Mouse (Mus musculus): ENCODE data around the gene Ivl. TPM values are rescaled to one million over a fixed set of nuclear protein-coding genes. Genes with fewer than 3 reads are reported as not detected.

Gene Ivl
- polyA plus RNA-seq, 1 experiment from 2014 or later, result not detected

DNA sequence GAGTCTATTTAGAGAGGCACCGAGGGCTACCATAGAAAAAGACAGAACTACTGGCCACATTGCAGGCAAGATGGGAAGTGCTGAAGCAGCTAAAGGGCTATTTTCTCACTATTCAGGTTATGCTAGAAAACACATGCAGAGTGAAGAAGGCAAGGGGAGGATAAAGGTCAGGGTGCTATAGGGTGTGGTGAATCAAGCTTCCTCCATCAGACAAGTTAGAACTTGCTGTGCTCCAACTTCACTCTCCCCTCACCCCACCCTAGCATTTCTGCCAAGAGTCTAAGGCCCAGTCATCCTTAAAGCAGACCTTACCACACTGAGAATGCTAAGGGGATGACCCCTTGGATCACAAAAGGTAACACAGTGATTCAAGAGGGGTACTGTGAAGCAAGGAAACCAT is 6.0 kb upstream of the Ivl start:
- H3K9ac ChIP-seq, result no peak overlapping the region
- ATAC-seq (ENCODE audit: insufficient number of reproducible peaks, low FRiP score), result no peak
- no peaks in the 10 kb centered on the region for H3K36me3 ChIP-seq
- H3K27me3 ChIP-seq (replicated peaks), result no peaks in the 10 kb centered on the region
- H3K4me1 ChIP-seq (replicated peaks), result no peaks in the 10 kb centered on the region
- H3K4me2 ChIP-seq, result no peak overlapping the region
- WGBS, result 79% methylated on average over 1 of the region's 1 CpGs
- no peaks in the 10 kb centered on the region for H3K9me3 ChIP-seq (replicated peaks)
- no peak overlapping the region for H3K4me3 ChIP-seq
- H3K27ac ChIP-seq (ENCODE audit: poor library complexity, severe bottlenecking), result no peak overlapping the region

DNA sequence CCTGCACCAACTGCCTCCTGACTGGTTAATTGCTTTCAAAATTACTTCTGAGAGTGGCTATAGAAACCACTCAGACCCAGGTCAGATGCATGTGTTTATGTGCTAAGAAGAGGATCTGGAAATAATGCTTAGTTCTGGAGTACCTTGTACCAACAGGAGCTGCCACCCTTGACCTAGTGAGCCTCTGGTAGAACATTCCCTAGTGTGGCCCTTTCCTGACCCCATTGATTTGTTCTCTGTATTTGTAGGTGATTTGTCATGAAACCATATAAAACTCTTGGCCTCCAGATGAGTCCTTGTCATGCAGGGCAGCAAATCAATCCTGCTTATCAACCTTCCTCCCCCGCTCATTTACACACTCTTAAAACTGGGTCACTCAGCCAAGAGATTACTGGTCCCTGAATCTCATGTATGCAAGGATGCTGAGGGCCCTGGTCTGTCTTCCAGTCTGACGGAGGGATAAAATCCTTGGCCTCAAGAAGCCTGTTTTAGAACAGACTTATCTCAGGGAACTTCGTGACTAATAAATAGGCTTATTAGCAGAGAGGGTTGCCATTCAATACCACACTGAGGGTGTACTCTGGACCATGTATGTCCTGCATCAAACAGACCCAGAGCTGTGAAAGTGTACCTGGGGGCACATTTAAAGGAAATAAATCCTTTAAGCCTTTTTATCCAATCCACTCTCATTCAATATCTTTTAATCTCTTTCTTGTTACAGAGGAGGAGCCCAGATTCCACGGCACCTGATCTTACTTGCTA is 5.3 kb upstream of the Ivl start:
- Histone ChIP-seq H3K4me2 (no peak overlapping the region), H3K9ac (no peak overlapping the region), H3K9me3 (replicated peaks) (no peaks in the 10 kb centered on the region), H3K27me3 (replicated peaks) (no peaks in the 10 kb centered on the region), H3K4me3 (no peak overlapping the region), H3K27ac (ENCODE audit: poor library complexity, severe bottlenecking) (no peak overlapping the region), H3K4me1 (replicated peaks) (no peaks in the 10 kb centered on the region), H3K36me3 (no peaks in the 10 kb centered on the region)
- ATAC-seq (ENCODE audit: insufficient number of reproducible peaks, low FRiP score), result no peak
- 53% methylated on average over 4 of the region's 4 CpGs for WGBS

DNA sequence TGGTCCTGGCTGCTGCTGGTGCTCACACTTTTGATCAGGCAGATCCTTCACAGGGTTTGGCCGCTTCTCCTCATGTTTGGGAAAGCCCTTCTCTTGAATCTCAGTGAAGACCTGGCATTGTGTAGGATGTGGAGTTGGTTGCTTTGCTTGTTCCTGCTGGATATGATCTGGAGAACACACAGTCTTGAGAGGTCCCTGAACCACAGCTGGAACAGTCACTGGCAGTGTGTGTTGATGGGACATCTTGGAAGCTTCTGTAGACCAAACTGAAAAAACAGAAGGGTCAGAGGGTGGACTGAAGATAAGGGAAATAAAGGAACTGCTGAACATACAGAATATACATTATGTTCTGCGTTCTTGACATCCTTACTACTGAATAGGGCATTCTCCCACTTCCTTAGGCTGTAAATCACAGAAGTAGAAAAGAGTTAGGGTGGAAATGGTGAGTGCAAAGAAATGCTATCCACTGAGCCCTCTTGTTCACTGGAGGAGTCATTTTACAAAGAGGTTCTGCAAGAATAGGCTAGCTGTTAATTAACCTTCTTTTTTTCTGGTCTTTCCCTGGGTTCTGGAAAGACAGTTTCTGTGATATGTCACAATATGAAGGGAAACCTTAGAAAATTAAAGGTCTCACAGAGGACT is 900 bp downstream of the Ivl start:
- Histone ChIP-seq H3K36me3 (no peaks in the 10 kb centered on the region), H3K27me3 (replicated peaks) (no peaks in the 10 kb centered on the region), H3K4me1 (replicated peaks) (0 out of 2 replicates have a peak, but pooled peaks cover 4% of the 10 kb centered on the region), H3K9me3 (replicated peaks) (no peaks in the 10 kb centered on the region), H3K4me2 (no peak overlapping the region), H3K4me3 (no peak overlapping the region), H3K27ac (ENCODE audit: poor library complexity, severe bottlenecking) (no peak overlapping the region), H3K9ac (no peak overlapping the region)
- no peak for ATAC-seq (ENCODE audit: insufficient number of reproducible peaks, low FRiP score)
- WGBS, result 52% methylated on average over 2 of the region's 2 CpGs

DNA sequence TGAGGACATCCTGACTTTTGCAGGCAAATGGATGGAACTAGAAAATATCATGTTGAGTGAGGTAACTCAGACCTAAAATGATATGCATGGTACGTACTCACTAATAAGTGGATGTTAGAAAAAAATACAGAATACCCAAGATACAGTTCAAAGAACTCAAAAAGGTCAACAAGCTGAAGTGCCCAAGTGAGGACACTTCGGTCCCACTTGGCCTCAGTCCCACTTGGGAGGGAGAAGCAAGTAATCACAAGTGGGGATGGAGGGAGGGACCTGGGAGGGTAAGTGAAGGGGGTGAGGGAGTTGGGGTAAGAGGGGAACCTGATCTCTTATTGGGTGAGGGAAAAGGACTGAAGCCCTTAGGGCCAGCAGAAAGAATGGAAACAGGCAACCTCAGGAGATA is 4.8 kb downstream of the Ivl start:
- Histone ChIP-seq H3K27me3 (replicated peaks) (no peaks in the 10 kb centered on the region), H3K9me3 (replicated peaks) (no peaks in the 10 kb centered on the region), H3K4me2 (no peak overlapping the region), H3K36me3 (no peaks in the 10 kb centered on the region), H3K4me3 (no peak overlapping the region), H3K27ac (ENCODE audit: poor library complexity, severe bottlenecking) (no peak overlapping the region), H3K4me1 (replicated peaks) (0 out of 2 replicates have a peak, but pooled peaks cover 4% of the 10 kb centered on the region), H3K9ac (no peak overlapping the region)
- WGBS, result 78% methylated on average over 2 of the region's 2 CpGs
- no peak for ATAC-seq (ENCODE audit: insufficient number of reproducible peaks, low FRiP score)

DNA sequence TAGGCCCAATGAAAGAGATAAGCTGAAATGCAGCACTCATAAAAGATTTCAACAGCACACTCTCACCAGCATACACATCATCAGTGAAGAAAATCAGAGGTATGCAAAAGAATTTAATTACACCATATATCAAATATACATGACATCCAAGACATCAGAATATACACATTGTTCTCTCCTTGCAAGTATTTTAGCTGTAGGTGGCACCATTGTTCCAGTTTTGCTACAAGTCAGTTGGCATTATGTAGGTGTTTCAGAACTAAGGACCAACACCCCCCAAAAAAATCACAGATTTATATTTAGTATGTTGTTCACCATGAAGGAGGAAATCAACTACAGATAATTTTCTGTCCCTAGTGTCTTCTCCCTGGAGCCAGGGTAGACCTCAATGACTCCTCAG is 8.1 kb downstream of the Ivl start:
- no peak overlapping the region for H3K9ac ChIP-seq
- H3K4me1 ChIP-seq (replicated peaks), result no peaks in the 10 kb centered on the region
- H3K4me3 ChIP-seq, result no peak overlapping the region
- no peaks in the 10 kb centered on the region for H3K9me3 ChIP-seq (replicated peaks)
- H3K36me3 ChIP-seq, result no peaks in the 10 kb centered on the region
- H3K27me3 ChIP-seq (replicated peaks), result no peaks in the 10 kb centered on the region
- no peak for ATAC-seq (ENCODE audit: insufficient number of reproducible peaks, low FRiP score)
- H3K4me2 ChIP-seq, result no peak overlapping the region
- no peak overlapping the region for H3K27ac ChIP-seq (ENCODE audit: poor library complexity, severe bottlenecking)

DNA sequence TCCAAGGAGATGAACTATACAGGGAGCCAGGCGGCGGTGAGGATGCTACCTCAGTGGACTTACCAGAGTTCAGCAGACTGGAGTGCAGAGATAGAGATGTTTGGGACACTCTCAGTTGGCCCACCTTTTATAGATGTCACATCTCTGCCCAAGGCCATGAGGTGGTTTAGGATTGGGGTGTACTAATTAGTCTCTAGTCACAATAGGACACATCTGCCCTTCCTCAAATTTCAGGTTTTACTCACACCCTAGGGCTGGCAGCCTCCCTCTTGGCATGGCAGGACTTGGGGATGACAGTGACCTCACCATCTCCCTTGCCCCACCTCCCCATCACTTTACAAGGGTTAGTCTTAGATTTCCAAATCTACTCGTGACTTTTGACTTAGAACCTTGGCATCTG is 39.1 kb downstream of the Ivl start, which contains the start of gene 2310046K23Rik:
2310046K23Rik (minus strand) TSS at position 101 of the 400 bp plus-strand sequence.
- WGBS, result 79% methylated on average over 3 of the region's 3 CpGs
- ATAC-seq (ENCODE audit: insufficient number of reproducible peaks, low FRiP score), result no peak
- H3K4me2 ChIP-seq, result no peak within 1 kb of the TSS
- H3K9ac ChIP-seq, result no peak within 1 kb of the TSS
- H3K27ac ChIP-seq (ENCODE audit: poor library complexity, severe bottlenecking), result no peak within 1 kb of the TSS
- no peaks in the 10 kb centered on the region for H3K9me3 ChIP-seq (replicated peaks)
- H3K4me3 ChIP-seq, result no peak within 1 kb of the TSS
- no peaks in the 10 kb centered on the region for H3K4me1 ChIP-seq (replicated peaks)
- H3K36me3 ChIP-seq, result no peaks in the 10 kb centered on the region
- H3K27me3 ChIP-seq (replicated peaks), result no peaks in the 10 kb centered on the region

Other genes with a start within 250 kb of the Ivl start
- not detected in 2 replicates for gene Sprr2d, start 234.6 kb downstream of the Ivl start, polyA plus RNA-seq (2016; fragmentation: Nextera tagmentation; extraction: Ambion mirVana)
- gene Sprr2e, start 221.6 kb downstream of the Ivl start, polyA plus RNA-seq (2016; fragmentation: Nextera tagmentation; extraction: Ambion mirVana), result not detected in 2 replicates
- 0.51 TPM in 1 of 2 replicates, not detected in the other for gene Sprr2f, start 208.5 kb downstream of the Ivl start, polyA plus RNA-seq (2016; fragmentation: Nextera tagmentation; extraction: Ambion mirVana)
- gene Sprr2h, start 188.1 kb downstream of the Ivl start, polyA plus RNA-seq (2016; fragmentation: Nextera tagmentation; extraction: Ambion mirVana), result 0.26 TPM in 1 of 2 replicates, not detected in the other
- gene Sprr2i, start 165.7 kb downstream of the Ivl start, polyA plus RNA-seq (2016; fragmentation: Nextera tagmentation; extraction: Ambion mirVana), result not detected in 2 replicates
- gene Sprr2j-ps, start 155.7 kb downstream of the Ivl start, polyA plus RNA-seq (2016; fragmentation: Nextera tagmentation; extraction: Ambion mirVana), result not detected in 2 replicates
- 6.1 and 9.4 TPM in 2 replicates for gene Gm9774, start 144.3 kb downstream of the Ivl start, polyA plus RNA-seq (2016; fragmentation: Nextera tagmentation; extraction: Ambion mirVana)
- not detected in 2 replicates for gene Sprr2k, start 141.2 kb downstream of the Ivl start, polyA plus RNA-seq (2016; fragmentation: Nextera tagmentation; extraction: Ambion mirVana)
- not detected in 2 replicates for gene Sprr1b, start 134.9 kb downstream of the Ivl start, polyA plus RNA-seq (2016; fragmentation: Nextera tagmentation; extraction: Ambion mirVana)
- not detected in 2 replicates for gene Sprr3, start 115.0 kb downstream of the Ivl start, polyA plus RNA-seq (2016; fragmentation: Nextera tagmentation; extraction: Ambion mirVana)
- gene Sprr1a, start 87.8 kb downstream of the Ivl start, polyA plus RNA-seq (2016; fragmentation: Nextera tagmentation; extraction: Ambion mirVana), result 0.24 and 0.37 TPM in 2 replicates
- gene Sprr4, start 73.2 kb downstream of the Ivl start, polyA plus RNA-seq (2016; fragmentation: Nextera tagmentation; extraction: Ambion mirVana), result not detected in 2 replicates
- not detected in 2 replicates for gene 2310046K23Rik, start 39.2 kb downstream of the Ivl start, polyA plus RNA-seq (2016; fragmentation: Nextera tagmentation; extraction: Ambion mirVana)
- not detected in 2 replicates for gene Smcp, start 15.3 kb upstream of the Ivl start, polyA plus RNA-seq (2016; fragmentation: Nextera tagmentation; extraction: Ambion mirVana)
- gene 2210017I01Rik, start 33.8 kb upstream of the Ivl start, polyA plus RNA-seq (2016; fragmentation: Nextera tagmentation; extraction: Ambion mirVana), result not detected in 2 replicates
- not detected in 2 replicates for gene Lce6a, start 47.9 kb upstream of the Ivl start, polyA plus RNA-seq (2016; fragmentation: Nextera tagmentation; extraction: Ambion mirVana)
- gene Lce1a1, start 74.6 kb upstream of the Ivl start, polyA plus RNA-seq (2016; fragmentation: Nextera tagmentation; extraction: Ambion mirVana), result not detected in 2 replicates
- gene Lce1b, start 83.2 kb upstream of the Ivl start, polyA plus RNA-seq (2016; fragmentation: Nextera tagmentation; extraction: Ambion mirVana), result not detected in 2 replicates
- gene Lce1a2, start 96.6 kb upstream of the Ivl start, polyA plus RNA-seq (2016; fragmentation: Nextera tagmentation; extraction: Ambion mirVana), result not detected in 2 replicates
- not detected in 2 replicates for gene Lce1c, start 105.5 kb upstream of the Ivl start, polyA plus RNA-seq (2016; fragmentation: Nextera tagmentation; extraction: Ambion mirVana)
- not detected in 2 replicates for gene Lce1d, start 113.5 kb upstream of the Ivl start, polyA plus RNA-seq (2016; fragmentation: Nextera tagmentation; extraction: Ambion mirVana)
- gene Lce1e, start 135.3 kb upstream of the Ivl start, polyA plus RNA-seq (2016; fragmentation: Nextera tagmentation; extraction: Ambion mirVana), result not detected in 2 replicates
- gene Lce1f, start 146.6 kb upstream of the Ivl start, polyA plus RNA-seq (2016; fragmentation: Nextera tagmentation; extraction: Ambion mirVana), result not detected in 2 replicates
- not detected in 2 replicates for gene Gm38119, start 165.4 kb upstream of the Ivl start, polyA plus RNA-seq (2016; fragmentation: Nextera tagmentation; extraction: Ambion mirVana)
- not detected in 2 replicates for gene Lce1g, start 178.6 kb upstream of the Ivl start, polyA plus RNA-seq (2016; fragmentation: Nextera tagmentation; extraction: Ambion mirVana)
- gene Lce1h, start 191.3 kb upstream of the Ivl start, polyA plus RNA-seq (2016; fragmentation: Nextera tagmentation; extraction: Ambion mirVana), result not detected in 2 replicates
- gene Lce1i, start 205.2 kb upstream of the Ivl start, polyA plus RNA-seq (2016; fragmentation: Nextera tagmentation; extraction: Ambion mirVana), result not detected in 2 replicates
- not detected in 2 replicates for gene Lce1j, start 216.8 kb upstream of the Ivl start, polyA plus RNA-seq (2016; fragmentation: Nextera tagmentation; extraction: Ambion mirVana)
- not detected in 2 replicates for gene Lce1k, start 234.2 kb upstream of the Ivl start, polyA plus RNA-seq (2016; fragmentation: Nextera tagmentation; extraction: Ambion mirVana)